Mouse (Mus musculus): ENCODE measurements at regions not wholly inside any gene's neighbourhood (a gene's known extent, or its start where the extent isn't known, plus 50 kb on each side); places are given as distances from the start of the nearest gene placed in this dataset.
A peak's percentile ranks its signal among the peaks of the same experiment; 100 is the strongest.

GRCm38 (mm10) chr12:12814693-12815092 lies 127.0 kb downstream of the Mycn start:
- TF ChIP-seq CTCF (IDR thresholded peaks at IDR 0.05; ENCODE audit: control insufficient read depth, insufficient read depth, insufficient replicate concordance, low read depth, low read length) = no peak
- TF ChIP-seq POLR2A (IDR thresholded peaks at IDR 0.05; ENCODE audit: control insufficient read depth, low read depth, low read length) = no peak
- no peaks in the 10 kb centered on the region for H3K27me3 ChIP-seq (ENCODE audit: control insufficient read depth, insufficient read depth, low read length)
- H3K36me3 ChIP-seq (ENCODE audit: control insufficient read depth, insufficient read depth, low read length) = no peaks in the 10 kb centered on the region
- H3K4me1 ChIP-seq (ENCODE audit: control insufficient read depth, insufficient read depth, low read length) = peaks cover 10% of the 10 kb centered on the region
- no peak overlapping the region for H3K4me3 ChIP-seq (ENCODE audit: control insufficient read depth, low read depth, low read length)
- H3K27ac ChIP-seq (ENCODE audit: control insufficient read depth, insufficient read depth, low read depth, low read length) = no peak overlapping the region

DNA sequence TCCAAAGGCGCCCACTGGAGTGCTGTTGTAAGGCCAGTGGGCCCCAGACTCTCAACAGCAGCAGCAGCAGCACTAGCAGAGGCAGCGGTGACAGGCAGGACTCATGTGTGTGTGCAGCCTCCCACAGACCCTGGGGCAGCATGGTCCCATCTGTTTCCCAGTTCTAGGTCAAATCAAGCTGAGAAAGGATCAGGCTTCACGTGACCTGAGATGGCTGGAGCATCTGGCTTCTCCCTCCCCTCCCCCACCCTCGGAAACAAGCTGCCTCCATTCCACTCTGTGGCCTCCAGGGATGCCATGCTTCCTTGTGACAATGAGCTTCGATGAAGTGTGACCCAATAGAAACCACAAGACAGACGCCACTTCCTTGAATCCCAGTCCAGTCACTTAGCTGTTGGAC lies 128.8 kb downstream of the Mycn start:
- Histone ChIP-seq H3K27ac (ENCODE audit: control insufficient read depth, insufficient read depth, low read depth, low read length) (no peak overlapping the region), H3K4me3 (ENCODE audit: control insufficient read depth, low read depth, low read length) (no peak overlapping the region), H3K36me3 (ENCODE audit: control insufficient read depth, insufficient read depth, low read length) (no peaks in the 10 kb centered on the region), H3K4me1 (ENCODE audit: control insufficient read depth, insufficient read depth, low read length) (peaks cover 10% of the 10 kb centered on the region), H3K27me3 (ENCODE audit: control insufficient read depth, insufficient read depth, low read length) (no peaks in the 10 kb centered on the region)
- no peak for TF ChIP-seq POLR2A (IDR thresholded peaks at IDR 0.05; ENCODE audit: control insufficient read depth, low read depth, low read length)
- no peak for TF ChIP-seq CTCF (IDR thresholded peaks at IDR 0.05; ENCODE audit: control insufficient read depth, insufficient read depth, insufficient replicate concordance, low read depth, low read length)

GRCm38 (mm10) chr12:12810943-12811342 lies 130.8 kb downstream of the Mycn start:
- Histone ChIP-seq H3K4me1 (ENCODE audit: control insufficient read depth, insufficient read depth, low read length) (peaks cover 10% of the 10 kb centered on the region), H3K27ac (ENCODE audit: control insufficient read depth, insufficient read depth, low read depth, low read length) (no peak overlapping the region), H3K36me3 (ENCODE audit: control insufficient read depth, insufficient read depth, low read length) (no peaks in the 10 kb centered on the region), H3K4me3 (ENCODE audit: control insufficient read depth, low read depth, low read length) (peak overlapping the region; percentile 39), H3K27me3 (ENCODE audit: control insufficient read depth, insufficient read depth, low read length) (no peaks in the 10 kb centered on the region)
- TF ChIP-seq POLR2A (IDR thresholded peaks at IDR 0.05; ENCODE audit: control insufficient read depth, low read depth, low read length) = no peak
- no peak for TF ChIP-seq CTCF (IDR thresholded peaks at IDR 0.05; ENCODE audit: control insufficient read depth, insufficient read depth, insufficient replicate concordance, low read depth, low read length)

DNA sequence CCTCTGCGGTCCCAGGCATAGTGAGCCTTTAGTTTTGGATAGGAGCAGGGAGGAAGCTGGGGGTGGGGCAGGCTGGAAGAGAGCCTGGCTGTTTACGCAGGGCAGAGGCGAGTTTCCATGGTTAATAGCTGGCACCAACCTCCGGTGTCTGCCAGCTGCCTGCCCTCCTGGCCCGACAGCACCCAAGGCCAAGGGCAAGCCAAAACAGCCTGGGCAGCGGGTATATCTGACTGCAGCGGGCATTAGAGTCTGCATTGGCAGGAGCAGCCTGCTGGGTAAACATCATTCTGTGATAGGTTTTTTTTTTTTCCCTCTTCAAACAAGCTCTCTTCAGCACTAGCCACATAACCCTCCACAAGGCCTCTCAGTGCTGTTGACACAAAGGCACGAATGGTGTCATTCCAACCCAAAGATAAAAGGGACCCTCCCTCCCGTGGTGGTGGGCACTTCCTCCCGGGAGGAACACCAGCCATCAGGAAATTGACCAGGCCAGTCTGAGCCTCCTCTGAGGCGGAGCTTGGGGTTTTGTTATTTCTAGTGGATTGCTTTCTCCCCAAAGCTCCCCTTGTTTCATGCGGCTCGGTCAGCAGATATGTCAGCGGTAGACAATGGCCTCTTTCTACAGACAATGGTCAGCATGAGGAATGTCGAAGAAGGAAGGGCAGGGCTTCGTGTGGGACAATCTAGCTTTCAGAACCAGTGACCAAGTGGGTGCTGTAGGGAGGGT lies 131.4 kb downstream of the Mycn start:
- Histone ChIP-seq H3K27ac (ENCODE audit: control insufficient read depth, insufficient read depth, low read depth, low read length) (peak overlapping the region; percentile 41), H3K36me3 (ENCODE audit: control insufficient read depth, insufficient read depth, low read length) (no peaks in the 10 kb centered on the region), H3K4me1 (ENCODE audit: control insufficient read depth, insufficient read depth, low read length) (peaks cover 10% of the 10 kb centered on the region), H3K4me3 (ENCODE audit: control insufficient read depth, low read depth, low read length) (peak overlapping the region; percentile 33), H3K27me3 (ENCODE audit: control insufficient read depth, insufficient read depth, low read length) (no peaks in the 10 kb centered on the region)
- TF ChIP-seq POLR2A (IDR thresholded peaks at IDR 0.05; ENCODE audit: control insufficient read depth, low read depth, low read length) = no peak
- TF ChIP-seq CTCF (IDR thresholded peaks at IDR 0.05; ENCODE audit: control insufficient read depth, insufficient read depth, insufficient replicate concordance, low read depth, low read length) = no peak

- no peaks in the 10 kb centered on the region for H3K27me3 ChIP-seq (ENCODE audit: control insufficient read depth, insufficient read depth, low read length)
- no peak for TF ChIP-seq POLR2A (IDR thresholded peaks at IDR 0.05; ENCODE audit: control insufficient read depth, low read depth, low read length)
- TF ChIP-seq CTCF (IDR thresholded peaks at IDR 0.05; ENCODE audit: control insufficient read depth, insufficient read depth, insufficient replicate concordance, low read depth, low read length) = no peak
- no peak overlapping the region for H3K4me3 ChIP-seq (ENCODE audit: control insufficient read depth, low read depth, low read length)
- peaks cover 10% of the 10 kb centered on the region for H3K4me1 ChIP-seq (ENCODE audit: control insufficient read depth, insufficient read depth, low read length)
- no peak overlapping the region for H3K27ac ChIP-seq (ENCODE audit: control insufficient read depth, insufficient read depth, low read depth, low read length)
- H3K36me3 ChIP-seq (ENCODE audit: control insufficient read depth, insufficient read depth, low read length) = no peaks in the 10 kb centered on the region
These were observed 133.6 kb downstream of the Mycn start for GRCm38 (mm10) chr12:12808120-12808519.

DNA sequence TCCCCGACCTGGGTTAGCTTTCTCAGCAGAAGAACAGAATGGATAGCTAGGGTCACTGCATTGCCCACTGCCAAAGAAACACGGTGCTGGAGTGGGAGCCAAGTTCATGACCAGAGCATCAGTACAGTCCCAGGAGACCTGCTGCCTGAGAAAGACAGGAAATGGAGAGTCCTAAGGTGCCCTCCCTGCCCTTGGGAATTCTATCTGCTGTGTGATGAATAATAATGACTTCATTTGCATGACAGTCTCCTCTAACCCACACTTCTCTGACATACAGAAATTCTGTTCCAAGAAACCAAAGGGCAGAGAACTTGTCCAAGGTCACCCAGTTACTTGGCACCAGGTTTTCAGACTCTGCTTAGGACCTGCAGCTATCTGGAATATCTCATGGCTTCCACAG lies 138.1 kb downstream of the Mycn start:
- no peak for TF ChIP-seq POLR2A (IDR thresholded peaks at IDR 0.05; ENCODE audit: control insufficient read depth, low read depth, low read length)
- no peak for TF ChIP-seq CTCF (IDR thresholded peaks at IDR 0.05; ENCODE audit: control insufficient read depth, insufficient read depth, insufficient replicate concordance, low read depth, low read length)
- Histone ChIP-seq H3K36me3 (ENCODE audit: control insufficient read depth, insufficient read depth, low read length) (no peaks in the 10 kb centered on the region), H3K4me3 (ENCODE audit: control insufficient read depth, low read depth, low read length) (no peak overlapping the region), H3K27ac (ENCODE audit: control insufficient read depth, insufficient read depth, low read depth, low read length) (no peak overlapping the region), H3K27me3 (ENCODE audit: control insufficient read depth, insufficient read depth, low read length) (no peaks in the 10 kb centered on the region), H3K4me1 (ENCODE audit: control insufficient read depth, insufficient read depth, low read length) (no peaks in the 10 kb centered on the region)

DNA sequence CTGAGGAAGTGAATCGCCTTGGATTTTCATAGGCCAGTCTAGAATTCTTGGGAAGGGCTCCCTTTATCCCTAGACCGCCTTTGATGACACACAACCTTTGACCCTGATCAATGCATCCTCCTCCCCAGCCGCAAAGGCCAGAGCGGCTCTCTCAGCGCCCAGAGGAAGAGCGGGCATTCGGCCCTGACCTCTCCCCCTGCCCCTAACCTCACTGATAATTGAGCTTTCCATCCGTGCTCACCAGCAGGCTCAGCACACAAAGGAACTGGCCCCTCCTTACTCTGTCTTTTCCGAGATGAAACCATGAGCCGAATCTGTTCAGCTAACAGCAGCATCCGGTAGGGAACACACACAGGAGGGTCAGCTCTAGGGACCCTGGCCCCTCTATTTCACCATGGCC lies 139.3 kb downstream of the Mycn start:
- H3K27ac ChIP-seq (ENCODE audit: control insufficient read depth, insufficient read depth, low read depth, low read length) = no peak overlapping the region
- H3K4me3 ChIP-seq (ENCODE audit: control insufficient read depth, low read depth, low read length) = no peak overlapping the region

More for the DNA sequence above, 139.3 kb downstream of the Mycn start:
- no peak for TF ChIP-seq POLR2A (IDR thresholded peaks at IDR 0.05; ENCODE audit: control insufficient read depth, low read depth, low read length)
- TF ChIP-seq CTCF (IDR thresholded peaks at IDR 0.05; ENCODE audit: control insufficient read depth, insufficient read depth, insufficient replicate concordance, low read depth, low read length) = no peak
- Histone ChIP-seq H3K36me3 (ENCODE audit: control insufficient read depth, insufficient read depth, low read length) (no peaks in the 10 kb centered on the region), H3K27me3 (ENCODE audit: control insufficient read depth, insufficient read depth, low read length) (no peaks in the 10 kb centered on the region), H3K4me1 (ENCODE audit: control insufficient read depth, insufficient read depth, low read length) (no peaks in the 10 kb centered on the region)
